Mouse (Mus musculus) testis, adult 2 months (tissue): ENCODE data around the gene H2-Q7.

Experiments used
- CTCF ChIP-seq: fragments of 200-500 bp; IDR thresholded peaks from 2 replicates; pipeline ENCODE4 v1.5.1; 2012; ENCODE audit warnings: low read depth, mild to moderate bottlenecking, inconsistent platforms, low read length, moderate library complexity; ENCODE audit not compliant: control insufficient read depth, insufficient read depth, insufficient replicate concordance
- POLR2A ChIP-seq: fragments of 200-500 bp; IDR thresholded peaks from 2 replicates; pipeline ENCODE4 v1.6.1; 2012; ENCODE audit warnings: low read depth, mild to moderate bottlenecking, inconsistent platforms, low read length, moderate library complexity; ENCODE audit not compliant: control insufficient read depth

GRCm38 (mm10) chr17:35469842-35470751 lies 31.1 kb downstream of the H2-Q7 start, which contains the start of gene H2-Q10:
- no peak for TF ChIP-seq CTCF
- TF ChIP-seq POLR2A, result no peak
